7 mouse cellular contexts compared by ENCODE assay signal in the genomic region with DNA sequence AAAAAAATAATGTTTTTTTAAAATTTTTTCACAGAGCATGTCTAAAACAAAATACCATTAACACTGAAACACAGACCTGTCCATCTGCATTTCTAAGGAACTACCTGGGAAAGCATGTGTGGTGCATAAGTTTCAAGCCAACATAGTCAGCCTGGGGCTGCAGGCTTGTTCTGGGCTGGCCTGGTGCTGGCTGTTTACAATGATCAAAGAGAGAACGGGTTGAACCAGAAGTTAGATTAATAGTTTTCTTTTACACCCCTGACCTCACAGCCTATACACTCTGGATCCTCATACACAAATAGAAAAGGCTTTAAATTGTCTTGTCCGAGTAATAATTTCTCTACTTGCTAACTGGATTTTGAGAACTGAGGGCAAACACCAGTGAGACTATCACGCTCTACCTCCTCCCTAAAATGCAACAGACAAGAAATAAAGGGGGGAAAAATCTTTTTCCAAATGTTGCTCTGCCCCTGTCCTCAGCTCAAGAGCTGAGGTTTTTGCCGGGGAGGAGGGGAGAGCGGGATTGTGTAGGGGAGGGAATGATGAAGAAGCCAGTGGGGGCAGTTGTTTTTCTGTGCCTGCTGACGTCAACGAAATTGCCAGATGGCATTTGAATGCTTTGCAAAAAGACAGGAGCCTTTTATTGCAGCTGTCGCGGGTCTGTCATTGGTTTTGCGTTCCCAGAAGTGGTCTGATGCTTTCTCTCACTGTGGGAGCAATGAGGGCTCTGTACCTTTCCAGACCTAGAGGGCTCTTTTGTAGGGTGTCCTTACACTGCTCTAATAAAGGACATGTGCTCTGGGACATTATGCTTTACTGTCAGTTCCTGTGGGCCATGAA.
DNase-seq lines count a peak whose midpoint lies in the region; ATAC-seq lines count a peak whose summit lies in the region.

No protein-coding gene starts in this region.

- DNase-seq in lung, postnatal 10 days = peak; percentile 38
- no peak for DNase-seq in lung, postnatal 14 days
- DNase-seq in layer of hippocampus, postnatal 14 days (ENCODE audit: low spot score in 2 of 2) = peak; percentile 46 to 72
- DNase-seq in neural tube, embryonic 11.5 days (ENCODE audit: low spot score) = peak; percentile 58
- DNase-seq in spleen, postnatal 4 days (ENCODE audit: low spot score in 2 of 2) = no peak
- no peak for DNase-seq in heart, embryonic 10.5 days (ENCODE audit: low spot score)

- H3K36me3 ChIP-seq in forebrain, embryonic 16.5 days (ENCODE audit: control insufficient read depth, insufficient read depth) = no peaks in the 10 kb centered on the region
- no peaks in the 10 kb centered on the region for H3K36me3 ChIP-seq in neural tube, embryonic 11.5 days (ENCODE audit: control insufficient read depth, insufficient read depth, low read length)
- H3K36me3 ChIP-seq in heart, embryonic 10.5 days = peaks cover 7% of the 10 kb centered on the region; the same call in 1 of the 2 replicates

- peak overlapping the region; percentile 64 for H3K27ac ChIP-seq in forebrain, embryonic 16.5 days (ENCODE audit: low read length)
- H3K27ac ChIP-seq in neural tube, embryonic 11.5 days (ENCODE audit: low read depth, low read length) = peak overlapping the region; percentile 58; the same call in 1 of the 2 replicates
- no peak overlapping the region for H3K27ac ChIP-seq in heart, embryonic 10.5 days

- H3K4me2 ChIP-seq in forebrain, embryonic 16.5 days (ENCODE audit: low read length) = 0 out of 2 replicates have a peak overlapping the region, but pooled peaks have one; percentile 1
- no peak overlapping the region for H3K4me2 ChIP-seq in neural tube, embryonic 11.5 days (ENCODE audit: low read depth)

- H3K27me3 ChIP-seq in forebrain, embryonic 16.5 days (replicated peaks; ENCODE audit: control insufficient read depth, insufficient read depth, low read length) = no peaks in the 10 kb centered on the region
- H3K27me3 ChIP-seq in neural tube, embryonic 11.5 days (ENCODE audit: control insufficient read depth, insufficient read depth, low read length) = no peaks in the 10 kb centered on the region
- H3K27me3 ChIP-seq in heart, embryonic 10.5 days (ENCODE audit: insufficient read depth, poor library complexity, severe bottlenecking) = no peaks in the 10 kb centered on the region

- no peak overlapping the region for H3K4me3 ChIP-seq in forebrain, embryonic 16.5 days (replicated peaks; ENCODE audit: low read length)
- no peak overlapping the region for H3K4me3 ChIP-seq in neural tube, embryonic 11.5 days (ENCODE audit: low read depth, low read length)
- H3K4me3 ChIP-seq in heart, embryonic 10.5 days = no peak overlapping the region

- peak; percentile 92 for ATAC-seq in forebrain, embryonic 16.5 days
- ATAC-seq in neural tube, embryonic 11.5 days (ENCODE audit: insufficient read depth, low FRiP score, low TSS enrichment) = peak; percentile 73

- peaks cover 17% of the 10 kb centered on the region for H3K4me1 ChIP-seq in forebrain, embryonic 16.5 days (replicated peaks; ENCODE audit: control insufficient read depth, insufficient read depth, low read length)
- peaks cover 9% of the 10 kb centered on the region for H3K4me1 ChIP-seq in neural tube, embryonic 11.5 days (ENCODE audit: control insufficient read depth, insufficient read depth, low read length)
- H3K4me1 ChIP-seq in heart, embryonic 10.5 days = peaks cover 8% of the 10 kb centered on the region

- H3K9ac ChIP-seq in forebrain, embryonic 16.5 days (replicated peaks; ENCODE audit: low read depth, low read length) = no peak overlapping the region
- no peak overlapping the region for H3K9ac ChIP-seq in neural tube, embryonic 11.5 days (ENCODE audit: low read length)

- H3K9me3 ChIP-seq in forebrain, embryonic 16.5 days (ENCODE audit: control insufficient read depth, low read length) = peaks cover 3% of the 10 kb centered on the region; the same call in 1 of the 2 replicates
- H3K9me3 ChIP-seq in neural tube, embryonic 11.5 days (ENCODE audit: control insufficient read depth, low read length) = no peaks in the 10 kb centered on the region
- no peaks in the 10 kb centered on the region for H3K9me3 ChIP-seq in heart, embryonic 10.5 days

- 24% methylated on average over 10 of the region's 10 CpGs for WGBS in forebrain, embryonic 16.5 days
- WGBS in neural tube, embryonic 11.5 days = 18% methylated on average over 10 of the region's 10 CpGs
- 64% methylated on average over 10 of the region's 10 CpGs for WGBS in heart, embryonic 10.5 days

Comparison
In these comparisons a context has a peak if more than half of its experiments do, and no peak if none do; other contexts are left out.
1. DNase-seq: peak in lung, postnatal 10 days (single experiment), layer of hippocampus, postnatal 14 days (2 of 2) and neural tube, embryonic 11.5 days (single experiment); none in lung, postnatal 14 days (single experiment), spleen, postnatal 4 days (0 of 2) and heart, embryonic 10.5 days (single experiment).